Mouse (Mus musculus): ENCODE measurements around the gene Hspa1l.

- TF ChIP-seq CTCF (IDR thresholded peaks at IDR 0.05; ENCODE audit: control insufficient read depth, insufficient read depth, low read length) (no peak), POLR2A (IDR thresholded peaks at IDR 0.05; ENCODE audit: borderline replicate concordance, control insufficient read depth, low read depth, low read length) (no peak)
These were observed 39.9 kb downstream of the Hspa1l start for GRCm38 (mm10) chr17:35012430-35012829.
